Mouse (Mus musculus) kidney, embryonic 14.5 days (tissue): ENCODE data around the gene H2afv. TPM values are rescaled to one million over a fixed set of nuclear protein-coding genes. Genes with fewer than 3 reads are reported as not detected.

ENCODE experiments used
- ATAC-seq: fragments of 200-750 bp; cut with Nextera tagmentation; 2 replicates; pipeline ENCODE4 v1.8.0; 2017; ENCODE audit warnings: moderate number of reproducible peaks, mild to moderate bottlenecking, moderate TSS enrichment, moderate library complexity; ENCODE audit not compliant: low FRiP score, low TSS enrichment
- H3K27ac ChIP-seq: fragments of 300-500 bp; sonication (generic); 2 replicates; pipeline ENCODE4 v1.5.1; 2014; ENCODE audit warnings: low read depth, mild to moderate bottlenecking, low read length, moderate library complexity, mixed read lengths
- H3K27me3 ChIP-seq: fragments of 300-500 bp; sonication (generic); 2 replicates; pipeline ENCODE4 v1.6.1; 2014; ENCODE audit warnings: mild to moderate bottlenecking, low read length; ENCODE audit not compliant: control insufficient read depth, insufficient read depth
- H3K36me3 ChIP-seq: fragments of 300-500 bp; sonication (generic); 2 replicates; pipeline ENCODE4 v1.6.1; 2014; ENCODE audit warnings: low read length, mixed read lengths; ENCODE audit not compliant: control insufficient read depth, insufficient read depth
- H3K4me1 ChIP-seq: fragments of 300-500 bp; sonication (generic); 2 replicates; pipeline ENCODE4 v1.6.1; 2014; ENCODE audit warnings: low read length, mixed read lengths; ENCODE audit not compliant: control insufficient read depth, insufficient read depth
- H3K4me2 ChIP-seq: fragments of 300-500 bp; sonication (generic); replicated peaks from 2 replicates; pipeline ENCODE4 v1.6.1; 2014; ENCODE audit warnings: low read depth, mild to moderate bottlenecking, low read length
- H3K4me3 ChIP-seq: fragments of 300-500 bp; sonication (generic); 2 replicates; pipeline ENCODE4 v1.5.1; 2014; ENCODE audit warnings: mild to moderate bottlenecking, low read length
- H3K9ac ChIP-seq: fragments of 300-500 bp; sonication (generic); 2 replicates; pipeline ENCODE4 v1.6.1; 2014; ENCODE audit warnings: low read depth, mild to moderate bottlenecking, low read length, moderate library complexity
- H3K9me3 ChIP-seq: fragments of 300-500 bp; sonication (generic); 2 replicates; pipeline ENCODE4 v1.6.1; 2016; ENCODE audit warnings: low read length; ENCODE audit not compliant: control insufficient read depth
- WGBS: fragments of 180-500 bp; shearing (Covaris S2); extraction: QIAGEN DNeasy Blood & Tissue Kit; methylation state at CpG from one replicate; pipeline ENCODE4 v1.1.7; 2014; 5-methylcytosine and 5-hydroxymethylcytosine counted together
- polyA plus RNA-seq: library from polyadenylated mRNA; unstranded; fragments of >200 nt; fragmentation: Nextera tagmentation; extraction: Ambion mirVana; gene quantifications from 2 replicates; pipeline ENCODE4 v1.2.1, GENCODE M21; 2014

The H2afv gene
- polyA plus RNA-seq, 1 experiment from 2014 or later, result 654 TPM

- no peak overlapping the region for H3K4me2 ChIP-seq
- no peak for ATAC-seq
- 67% methylated on average over 6 of the region's 6 CpGs for WGBS
Measured at GRCm38 (mm10) chr11:6481669-6482185, 37.5 kb upstream of the H2afv start.

GRCm38 (mm10) chr11:6480681-6481405, 36.6 kb upstream of the H2afv start:
- WGBS, result 80% methylated on average over 13 of the region's 13 CpGs
- H3K4me3 ChIP-seq, result no peak overlapping the region
- no peak overlapping the region for H3K27ac ChIP-seq
- no peaks in the 10 kb centered on the region for H3K27me3 ChIP-seq
- H3K4me2 ChIP-seq, result no peak overlapping the region
- H3K36me3 ChIP-seq, result no peaks in the 10 kb centered on the region
- ATAC-seq, result no peak
- H3K4me1 ChIP-seq, result no peaks in the 10 kb centered on the region
- H3K9me3 ChIP-seq, result no peaks in the 10 kb centered on the region
- H3K9ac ChIP-seq, result no peak overlapping the region

More at GRCm38 (mm10) chr11:6481669-6482185, 37.5 kb upstream of the H2afv start:
- Histone ChIP-seq H3K9ac (no peak overlapping the region), H3K27me3 (no peaks in the 10 kb centered on the region), H3K4me1 (no peaks in the 10 kb centered on the region), H3K9me3 (no peaks in the 10 kb centered on the region), H3K36me3 (no peaks in the 10 kb centered on the region), H3K4me3 (no peak overlapping the region), H3K27ac (no peak overlapping the region)

GRCm38 (mm10) chr11:6480191-6480590, 35.9 kb upstream of the H2afv start:
- no peaks in the 10 kb centered on the region for H3K4me1 ChIP-seq
- ATAC-seq, result no peak
- H3K27ac ChIP-seq, result no peak overlapping the region
- 65% methylated on average over 7 of the region's 7 CpGs for WGBS
- no peak overlapping the region for H3K4me3 ChIP-seq
- H3K36me3 ChIP-seq, result no peaks in the 10 kb centered on the region
- H3K9me3 ChIP-seq, result no peaks in the 10 kb centered on the region
- H3K4me2 ChIP-seq, result no peak overlapping the region
- H3K9ac ChIP-seq, result no peak overlapping the region
- H3K27me3 ChIP-seq, result no peaks in the 10 kb centered on the region

GRCm38 (mm10) chr11:6479231-6479630, 35.0 kb upstream of the H2afv start:
- 81% methylated on average over 2 of the region's 2 CpGs for WGBS
- no peak overlapping the region for H3K9ac ChIP-seq
- no peak overlapping the region for H3K4me2 ChIP-seq
- no peak overlapping the region for H3K27ac ChIP-seq
- H3K4me1 ChIP-seq, result peaks cover 2% of the 10 kb centered on the region; the same call in 1 of the 2 replicates
- H3K9me3 ChIP-seq, result no peaks in the 10 kb centered on the region
- H3K4me3 ChIP-seq, result no peak overlapping the region
- no peak for ATAC-seq
- H3K27me3 ChIP-seq, result no peaks in the 10 kb centered on the region
- no peaks in the 10 kb centered on the region; the same call in 1 of the 2 replicates for H3K36me3 ChIP-seq

GRCm38 (mm10) chr11:6477350-6477749, 33.1 kb upstream of the H2afv start:
- H3K4me3 ChIP-seq, result no peak overlapping the region
- H3K27ac ChIP-seq, result no peak overlapping the region
- H3K9me3 ChIP-seq, result no peaks in the 10 kb centered on the region
- H3K9ac ChIP-seq, result no peak overlapping the region
- no peaks in the 10 kb centered on the region for H3K27me3 ChIP-seq
- WGBS, result 96% methylated on average over 1 of the region's 1 CpGs
- no peak for ATAC-seq
- no peak overlapping the region for H3K4me2 ChIP-seq
- peaks cover 7% of the 10 kb centered on the region; the same call in 1 of the 2 replicates for H3K36me3 ChIP-seq
- peaks cover 14% of the 10 kb centered on the region for H3K4me1 ChIP-seq

- no peaks in the 10 kb centered on the region for H3K27me3 ChIP-seq
- H3K9me3 ChIP-seq, result no peaks in the 10 kb centered on the region
- no peak overlapping the region for H3K4me2 ChIP-seq
- H3K4me3 ChIP-seq, result no peak overlapping the region
- H3K27ac ChIP-seq, result no peak overlapping the region
- H3K4me1 ChIP-seq, result peaks cover 14% of the 10 kb centered on the region
- H3K36me3 ChIP-seq, result peaks cover 7% of the 10 kb centered on the region; the same call in 1 of the 2 replicates
- no peak overlapping the region for H3K9ac ChIP-seq
- 67% methylated on average over 6 of the region's 6 CpGs for WGBS
- ATAC-seq, result no peak
Measured at GRCm38 (mm10) chr11:6476876-6477275, 32.6 kb upstream of the H2afv start.

- H3K36me3 ChIP-seq, result peaks cover 7% of the 10 kb centered on the region; the same call in 1 of the 2 replicates
- H3K9me3 ChIP-seq, result no peaks in the 10 kb centered on the region
- WGBS, result under 1% methylated on average over 54 of the region's 76 CpGs
- peak within 1 kb of the TSS; percentile 96 for H3K4me3 ChIP-seq
- no peaks in the 10 kb centered on the region for H3K27me3 ChIP-seq
- H3K4me2 ChIP-seq, result peak within 1 kb of the TSS; percentile 94
- peak within 1 kb of the TSS; percentile 97 for H3K9ac ChIP-seq
- ATAC-seq, result peak; percentile 92
- H3K27ac ChIP-seq, result peak within 1 kb of the TSS; percentile 95
- peaks cover 21% of the 10 kb centered on the region for H3K4me1 ChIP-seq
Measured at GRCm38 (mm10) chr11:6475867-6476484, 31.7 kb upstream of the H2afv start, which contains the start of gene Purb. TSS of gene Purb (minus strand) at chr11:6475917.

- peaks cover 25% of the 10 kb centered on the region for H3K4me1 ChIP-seq
- WGBS, result under 1% methylated on average over 107 of the region's 109 CpGs
- H3K4me2 ChIP-seq, result peak overlapping the region; percentile 94
- H3K9ac ChIP-seq, result peak overlapping the region; percentile 97
- peak overlapping the region; percentile 96 for H3K4me3 ChIP-seq
- H3K27ac ChIP-seq, result peak overlapping the region; percentile 95
- no peaks in the 10 kb centered on the region for H3K27me3 ChIP-seq
- H3K36me3 ChIP-seq, result peaks cover 10% of the 10 kb centered on the region; the same call in 1 of the 2 replicates
- ATAC-seq, result peak; percentile 61
- no peaks in the 10 kb centered on the region for H3K9me3 ChIP-seq
Measured at GRCm38 (mm10) chr11:6474874-6475731, 30.9 kb upstream of the H2afv start.
